Mouse (Mus musculus) megakaryocyte, adult 5-6 weeks (primary cell): ENCODE measurements around the gene Theg. TPM values are rescaled to one million over a fixed set of nuclear protein-coding genes. Genes with fewer than 3 reads are reported as not detected.

Source experiments
- ATAC-seq: 2 replicates; pipeline ENCODE4 v1.8.0; 2016; ENCODE audit warnings: mild to moderate bottlenecking, inconsistent platforms; ENCODE audit not compliant: poor library complexity, severe bottlenecking
- total RNA-seq, 2 experiments: library from RNA; stranded (forward) in 1 of 2; stranded (reverse) in 1 of 2; fragments of 153-499, 151-499 nt in 1 of 2; fragments of 221-1000, 200-1000 nt in 1 of 2; gene quantifications; 2 replicates each; pipeline versions ENCODE4 v1.2.3 to v1.2.4; 2015 to 2017

Gene Theg
- total RNA-seq, 2 experiments from 2014 or later, result not detected

DNA sequence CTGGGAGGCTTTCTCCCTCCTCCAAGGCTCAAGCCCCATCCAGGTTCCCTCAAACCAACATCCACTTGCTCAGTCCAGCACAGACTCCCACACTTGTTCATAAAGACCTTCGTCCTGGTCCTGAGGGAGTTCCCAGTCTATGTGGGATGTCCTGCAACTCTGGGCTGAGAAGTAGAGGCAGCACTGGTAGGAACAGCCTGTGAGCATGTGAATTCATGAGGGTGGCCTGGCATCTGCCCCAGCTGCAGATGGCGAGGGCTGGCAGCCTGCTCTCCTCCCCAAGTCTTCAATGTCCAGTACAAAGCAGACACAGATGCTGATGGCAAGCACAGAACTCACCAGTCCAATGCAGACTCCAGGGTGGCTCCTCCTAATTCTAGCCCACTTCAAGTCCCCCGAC lies 48.8 kb downstream of the Theg start:
- ATAC-seq, result no peak

DNA sequence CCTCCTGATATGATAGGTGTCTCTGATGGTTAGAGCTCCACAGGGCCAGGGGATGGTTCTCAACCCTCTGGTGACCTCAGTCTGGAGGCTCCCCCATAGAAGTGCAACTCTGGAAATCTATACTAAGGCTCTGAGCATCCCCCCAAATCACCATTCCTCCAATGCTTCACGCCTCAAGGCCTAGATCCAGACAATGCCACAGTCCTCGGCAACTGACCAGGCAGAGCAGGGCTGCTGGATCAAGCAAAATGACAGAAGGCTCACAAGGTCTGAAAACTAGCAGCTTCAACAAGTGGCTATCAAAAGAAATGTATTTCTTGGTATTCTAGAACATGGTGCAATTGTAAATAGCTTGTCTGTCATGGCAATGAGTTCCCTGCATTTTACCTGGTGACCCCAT lies 49.4 kb downstream of the Theg start:
- ATAC-seq, result no peak

DNA sequence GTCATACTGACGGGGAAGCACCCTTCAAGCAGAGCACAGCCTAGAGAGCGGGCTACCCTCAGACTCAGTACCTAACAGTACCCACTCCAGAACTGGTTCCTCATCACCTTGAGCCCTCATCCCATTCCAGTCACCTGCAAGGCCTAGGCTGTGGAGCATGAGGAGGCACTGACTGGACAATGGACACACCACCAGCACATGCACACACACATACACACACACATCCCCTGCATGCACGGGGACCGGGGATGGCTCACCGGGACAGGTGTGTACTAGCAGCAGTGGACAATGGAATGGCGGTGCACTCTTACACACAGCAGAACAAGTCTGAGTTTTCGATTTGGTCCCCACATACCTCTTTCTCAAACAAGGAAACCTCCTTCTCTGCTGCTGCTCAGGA lies 49.9 kb downstream of the Theg start:
- no peak for ATAC-seq

DNA sequence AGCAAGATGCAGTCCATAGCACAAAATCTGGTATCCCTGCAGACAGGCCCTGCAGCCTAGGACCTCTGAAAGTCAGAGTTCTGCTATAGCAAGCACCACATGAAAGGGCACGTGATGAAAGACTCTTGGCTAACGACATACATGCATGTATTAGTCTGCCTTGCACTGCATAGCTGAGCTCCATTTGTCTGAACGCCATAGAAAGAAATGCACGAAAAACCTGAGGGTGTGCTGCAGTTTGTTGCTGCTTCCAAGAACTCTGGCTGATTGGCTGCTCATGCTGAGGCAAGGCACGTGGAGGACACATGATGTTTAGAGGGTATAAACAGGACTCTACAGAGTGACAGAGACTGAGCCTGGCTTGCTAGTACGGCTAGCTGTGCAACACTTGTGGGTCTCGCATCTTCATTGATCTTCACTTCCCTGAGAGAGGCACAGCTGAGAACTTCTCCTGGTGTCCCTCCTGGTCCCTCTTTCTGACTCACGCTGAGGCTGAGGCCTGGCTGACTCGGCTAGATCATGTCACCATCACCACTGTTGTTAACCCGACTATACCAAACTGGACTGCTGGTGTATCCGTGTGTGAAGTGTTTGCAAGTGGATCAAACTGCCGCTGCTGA lies 50.6 kb downstream of the Theg start:
- no peak for ATAC-seq

DNA sequence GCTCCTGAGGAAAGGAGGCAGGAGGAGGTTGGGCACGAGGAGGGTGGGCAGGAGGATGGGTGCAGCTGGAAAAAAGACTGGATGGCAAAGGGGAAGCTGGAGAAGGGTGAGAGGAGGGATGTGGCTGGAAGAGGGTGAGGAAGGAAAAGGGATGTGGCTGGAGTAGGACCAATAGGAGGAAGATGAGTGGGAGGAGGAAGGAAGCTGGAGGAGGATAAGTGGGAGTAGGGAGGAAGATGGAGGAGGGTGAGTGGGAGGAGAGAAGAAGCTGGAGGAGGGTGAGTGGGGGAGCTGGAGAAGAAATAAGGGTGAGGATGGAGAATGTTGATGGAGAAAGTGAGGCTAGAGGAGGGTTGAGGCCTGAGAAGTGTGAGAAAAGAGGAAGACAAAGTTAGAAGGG lies 51.7 kb downstream of the Theg start:
- no peak for ATAC-seq

DNA sequence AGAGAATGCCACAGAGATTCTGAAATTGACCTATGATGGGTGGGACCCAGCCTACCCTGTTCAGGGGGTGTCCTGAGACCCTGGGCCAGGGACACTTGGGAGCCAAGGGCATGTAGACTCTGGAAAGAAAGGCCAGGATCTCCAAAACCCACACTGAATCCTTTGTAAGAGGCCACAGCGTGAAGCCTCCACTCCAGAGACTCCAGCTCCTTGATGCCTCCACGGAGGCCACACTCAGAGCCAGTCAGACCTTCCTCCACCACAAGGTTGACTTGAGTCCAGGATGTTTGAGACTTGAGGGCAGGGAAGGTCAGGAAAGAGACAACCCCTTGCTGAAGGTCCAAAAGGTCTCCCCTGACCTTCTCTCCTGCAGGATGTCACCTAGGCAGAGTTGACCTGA lies 52.7 kb downstream of the Theg start:
- no peak for ATAC-seq

DNA sequence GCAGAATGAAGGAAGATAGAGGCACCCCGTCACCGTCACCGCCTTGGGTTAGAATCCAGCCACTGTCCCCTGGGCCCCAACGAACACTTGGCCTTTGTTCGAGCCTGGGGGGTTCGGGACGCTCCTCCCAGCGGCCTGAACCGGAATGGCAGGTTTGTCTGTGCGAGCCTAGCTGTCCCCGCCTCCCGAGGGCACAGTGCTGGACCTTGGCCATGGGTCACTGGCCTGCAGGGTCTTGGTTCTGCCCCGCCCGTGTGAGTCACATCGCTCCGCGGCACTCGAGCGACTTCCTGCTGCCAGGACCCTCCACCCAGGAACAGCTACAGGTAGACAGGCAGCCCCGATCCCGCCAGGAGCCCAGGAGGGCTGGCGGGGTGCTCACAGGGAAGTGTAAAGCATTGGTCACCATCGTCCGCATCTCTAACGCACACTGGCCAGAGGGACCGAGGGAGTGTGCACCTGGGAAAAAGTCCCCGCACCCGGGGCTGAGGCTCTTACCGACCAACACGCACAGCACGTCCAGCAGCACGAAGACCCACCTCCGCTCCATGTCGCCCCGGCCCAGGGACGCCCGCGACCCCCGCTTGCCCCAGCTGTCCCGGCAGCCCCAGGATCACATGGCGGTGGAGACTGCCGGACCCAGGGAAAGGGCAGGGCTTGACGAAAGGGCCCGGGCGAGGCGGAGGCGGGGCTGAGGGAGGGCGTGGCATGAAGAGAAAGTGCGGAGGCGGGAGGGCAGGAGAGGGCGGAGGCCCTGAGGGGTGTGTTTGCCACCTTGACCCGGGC lies 53.8 kb downstream of the Theg start, which contains the start of gene Plpp2:
TSS of gene Plpp2 (minus strand) at position 671 of the 786 bp plus-strand sequence.
- peak; percentile 85 for ATAC-seq

DNA sequence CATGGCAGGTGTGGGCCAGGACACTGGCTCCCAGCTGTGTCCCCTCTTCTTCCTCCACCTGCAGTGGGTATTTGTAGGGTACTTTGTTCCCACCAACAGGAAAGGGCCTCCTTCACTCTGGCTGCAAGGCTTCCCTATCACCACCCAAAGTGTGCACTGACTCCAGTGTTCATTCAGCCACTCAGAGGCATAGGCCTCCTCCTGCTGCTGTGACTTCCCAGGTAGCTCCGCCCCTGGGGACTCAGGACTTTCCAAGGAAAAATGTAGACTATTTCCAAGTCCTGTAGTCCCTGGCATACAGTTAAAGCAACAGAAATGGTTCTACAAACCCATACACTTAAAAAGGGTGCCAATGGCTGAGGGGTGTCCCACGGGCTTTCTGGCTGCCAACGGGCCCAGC lies 54.5 kb downstream of the Theg start:
- no peak for ATAC-seq

DNA sequence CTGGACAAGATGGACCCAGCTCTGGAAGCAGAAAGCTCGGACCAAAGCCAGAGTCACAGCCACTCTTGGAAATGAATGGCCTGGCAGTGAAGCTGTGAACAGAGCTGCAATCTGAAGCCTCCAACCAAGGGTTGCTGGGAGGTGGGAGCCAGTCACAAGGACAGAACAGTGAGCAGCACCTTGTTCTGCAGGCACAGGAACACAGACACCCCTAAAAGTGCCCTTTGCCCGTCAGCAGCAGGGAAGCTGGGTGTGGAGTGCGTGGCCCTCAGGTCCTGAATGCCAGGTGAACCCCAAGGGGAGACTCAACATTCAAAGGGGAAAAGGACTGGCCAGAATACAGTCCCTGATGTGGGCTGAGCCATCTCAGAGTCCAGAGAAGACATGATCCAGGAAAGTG lies 55.5 kb downstream of the Theg start:
- ATAC-seq, result no peak

DNA sequence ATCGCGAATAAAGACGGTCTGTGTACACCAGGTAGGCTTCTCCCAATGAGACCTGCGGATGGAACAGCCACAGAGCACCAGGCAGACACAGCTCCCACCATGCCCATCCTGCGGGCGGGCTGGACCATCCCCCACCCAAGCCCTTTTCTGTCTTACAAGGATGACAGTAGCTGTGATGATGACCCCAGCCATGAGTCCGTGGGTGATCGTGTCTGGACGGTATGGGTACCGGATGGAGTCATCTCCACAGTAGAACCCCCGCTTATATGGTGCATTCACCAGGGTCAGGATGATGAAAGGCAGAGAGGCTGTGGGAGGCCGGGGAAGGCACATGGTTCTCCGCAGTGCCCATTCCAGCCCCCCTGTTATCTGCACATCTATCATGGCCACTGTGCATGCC lies 56.4 kb downstream of the Theg start:
- no peak for ATAC-seq

DNA sequence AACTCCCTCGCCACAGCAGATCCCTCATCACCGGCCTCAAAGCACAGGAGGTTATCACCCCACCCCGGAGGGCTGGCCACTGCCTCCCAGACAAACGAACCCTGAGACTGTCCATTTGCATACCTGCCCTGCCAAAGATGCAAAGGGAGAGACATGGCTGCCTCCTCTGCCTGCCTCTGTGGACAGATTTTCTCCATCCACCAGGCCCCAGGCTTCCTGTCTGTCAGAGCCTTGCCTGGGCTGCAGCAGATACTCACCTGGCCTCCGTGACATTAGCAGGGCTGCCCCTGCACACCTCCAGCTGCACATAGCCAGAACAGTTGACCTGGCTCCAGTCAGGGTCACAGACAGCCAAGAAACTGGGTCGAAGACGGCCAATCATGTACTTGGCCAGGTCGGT lies 56.9 kb downstream of the Theg start:
- no peak for ATAC-seq

DNA sequence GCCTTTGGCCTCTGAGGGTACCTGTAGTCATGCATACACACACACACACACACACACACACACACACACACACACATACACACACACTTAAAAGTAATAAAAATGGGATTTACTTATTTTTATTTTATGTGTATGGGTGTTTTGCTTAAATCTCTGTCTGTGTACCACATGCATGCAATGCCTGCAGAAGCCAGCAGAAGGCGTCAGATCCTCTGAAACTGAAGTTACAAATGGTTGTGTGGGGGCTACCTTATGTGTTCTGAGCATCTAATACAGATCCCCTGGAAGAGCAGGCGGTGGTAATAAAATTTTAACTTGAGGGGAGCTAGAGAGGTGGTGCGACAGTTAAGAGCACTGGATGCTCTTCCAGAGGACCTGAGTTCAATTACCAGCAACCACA lies 59.0 kb downstream of the Theg start:
- ATAC-seq, result no peak

DNA sequence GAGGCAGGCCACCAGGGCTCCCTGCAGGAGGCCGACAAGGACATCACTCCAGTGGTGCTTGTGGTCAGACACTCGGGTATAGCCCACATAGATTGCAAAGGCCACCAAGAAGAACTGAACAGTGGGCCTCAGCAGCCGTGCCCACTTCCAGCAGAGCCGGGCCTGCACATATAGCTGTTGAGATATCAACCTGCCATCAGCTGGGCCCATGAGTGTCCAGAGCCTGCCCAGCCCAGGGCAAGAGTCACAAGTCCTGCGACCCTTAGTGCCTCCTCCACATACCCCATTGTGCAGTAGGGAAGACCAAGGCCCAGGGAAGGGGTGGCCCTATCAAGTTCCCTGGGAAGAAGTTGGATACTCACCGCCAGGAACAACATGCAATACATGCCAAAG lies 59.7 kb downstream of the Theg start:
- no peak for ATAC-seq

DNA sequence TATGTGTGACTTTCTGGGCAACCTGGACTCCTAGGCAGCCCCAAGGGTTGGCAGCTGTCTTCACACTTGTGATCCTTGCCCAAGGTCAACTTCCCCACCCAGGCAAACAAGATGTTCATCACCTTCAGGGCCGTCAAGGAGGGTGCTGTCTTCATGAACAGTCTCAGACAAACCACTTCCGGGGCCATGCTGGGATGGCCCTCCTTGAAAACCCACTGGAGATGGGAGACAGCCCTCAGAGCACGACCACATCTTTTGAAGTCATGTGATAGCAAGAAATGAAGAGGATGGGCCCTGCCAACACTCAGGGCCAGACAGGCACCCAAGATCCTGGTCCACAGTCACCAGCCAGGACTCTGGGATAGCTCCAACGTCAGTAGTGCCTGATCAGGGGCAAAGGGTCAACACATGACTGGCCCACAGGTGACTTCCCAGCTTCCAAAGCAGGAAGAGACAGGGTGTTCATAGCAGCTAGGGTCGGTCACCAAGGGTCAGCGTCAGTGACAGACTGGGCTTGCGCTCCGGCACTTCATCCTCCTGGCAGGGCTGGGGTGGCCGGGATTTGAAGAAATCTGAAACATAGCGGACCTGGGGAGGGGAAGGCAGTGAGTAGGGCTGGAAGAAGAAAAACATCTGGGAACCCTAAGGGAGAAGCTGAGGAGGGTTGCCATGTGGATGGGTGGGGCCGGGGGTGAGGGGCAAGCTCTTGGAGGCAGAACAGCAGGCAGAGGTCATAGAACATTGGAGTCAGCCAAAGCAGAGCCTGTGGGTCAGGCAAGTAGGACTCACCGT lies 60.3 kb downstream of the Theg start:
- no peak for ATAC-seq

Other genes with a start within 250 kb of the Theg start
- not detected in 2 replicates for gene Vmn2r82, start 230.8 kb downstream of the Theg start, total RNA-seq (2015)
- not detected in 2 replicates for gene Vmn2r82, start 230.8 kb downstream of the Theg start, total RNA-seq (2017)
- gene Vmn2r83, start 118.6 kb downstream of the Theg start, total RNA-seq (2015), result not detected in 2 replicates
- not detected in 2 replicates for gene Vmn2r83, start 118.6 kb downstream of the Theg start, total RNA-seq (2017)
- gene Plpp2, start 53.5 kb downstream of the Theg start, total RNA-seq (2015), result 13.5 and 14.7 TPM in 2 replicates
- gene Plpp2, start 53.5 kb downstream of the Theg start, total RNA-seq (2017), result 3.9 and 5.1 TPM in 2 replicates
- 5.8 and 7.3 TPM in 2 replicates for gene Mier2, start 32.1 kb downstream of the Theg start, total RNA-seq (2015)
- gene Mier2, start 32.1 kb downstream of the Theg start, total RNA-seq (2017), result 9.4 and 19.5 TPM in 2 replicates
- gene C2cd4c, start 26.7 kb upstream of the Theg start, total RNA-seq (2015), result not detected in 2 replicates
- gene C2cd4c, start 26.7 kb upstream of the Theg start, total RNA-seq (2017), result not detected in 2 replicates
- gene Shc2, start 50.6 kb upstream of the Theg start, total RNA-seq (2015), result not detected in 2 replicates
- gene Shc2, start 50.6 kb upstream of the Theg start, total RNA-seq (2017), result not detected in 2 replicates
- gene Odf3l2, start 58.4 kb upstream of the Theg start, total RNA-seq (2015), result not detected in 2 replicates
- not detected in 2 replicates for gene Odf3l2, start 58.4 kb upstream of the Theg start, total RNA-seq (2017)
- gene Madcam1, start 77.2 kb upstream of the Theg start, total RNA-seq (2015), result not detected in 2 replicates
- gene Madcam1, start 77.2 kb upstream of the Theg start, total RNA-seq (2017), result not detected in 2 replicates
- gene Tpgs1, start 82.0 kb upstream of the Theg start, total RNA-seq (2015), result 17.5 and 21.0 TPM in 2 replicates
- 8.8 and 21.1 TPM in 2 replicates for gene Tpgs1, start 82.0 kb upstream of the Theg start, total RNA-seq (2017)
- 52.6 and 53.3 TPM in 2 replicates for gene Cdc34, start 94.9 kb upstream of the Theg start, total RNA-seq (2015)
- 70.2 and 100 TPM in 2 replicates for gene Cdc34, start 94.9 kb upstream of the Theg start, total RNA-seq (2017)
- 2.0 and 2.4 TPM in 2 replicates for gene Gzmm, start 101.7 kb upstream of the Theg start, total RNA-seq (2015)
- gene Gzmm, start 101.7 kb upstream of the Theg start, total RNA-seq (2017), result 0.20 and 0.92 TPM in 2 replicates
- gene Bsg, start 117.2 kb upstream of the Theg start, total RNA-seq (2015), result 289 and 306 TPM in 2 replicates
- 194 and 196 TPM in 2 replicates for gene Bsg, start 117.2 kb upstream of the Theg start, total RNA-seq (2017)
- gene Hcn2, start 129.3 kb upstream of the Theg start, total RNA-seq (2015), result 0.04 TPM in 1 of 2 replicates, not detected in the other
- not detected in 2 replicates for gene Hcn2, start 129.3 kb upstream of the Theg start, total RNA-seq (2017)
- gene Polrmt, start 159.2 kb upstream of the Theg start, total RNA-seq (2015), result 20.9 and 27.8 TPM in 2 replicates
- 9.7 and 12.6 TPM in 2 replicates for gene Polrmt, start 159.2 kb upstream of the Theg start, total RNA-seq (2017)
- gene Fgf22, start 167.7 kb upstream of the Theg start, total RNA-seq (2015), result not detected in 2 replicates
- not detected in 2 replicates for gene Fgf22, start 167.7 kb upstream of the Theg start, total RNA-seq (2017)
- gene Rnf126, start 179.6 kb upstream of the Theg start, total RNA-seq (2015), result 30.4 and 34.0 TPM in 2 replicates
- gene Rnf126, start 179.6 kb upstream of the Theg start, total RNA-seq (2017), result 12.5 and 13.0 TPM in 2 replicates
- 3.9 and 5.3 TPM in 2 replicates for gene Fstl3, start 189.9 kb upstream of the Theg start, total RNA-seq (2015)
- gene Fstl3, start 189.9 kb upstream of the Theg start, total RNA-seq (2017), result 1.7 and 2.7 TPM in 2 replicates
- gene Prss57, start 203.6 kb upstream of the Theg start, total RNA-seq (2015), result 2.7 and 5.6 TPM in 2 replicates
- gene Prss57, start 203.6 kb upstream of the Theg start, total RNA-seq (2017), result 1.2 and 1.8 TPM in 2 replicates
- gene Palm, start 206.2 kb upstream of the Theg start, total RNA-seq (2015), result 39.3 and 42.2 TPM in 2 replicates
- gene Palm, start 206.2 kb upstream of the Theg start, total RNA-seq (2017), result 30.2 and 35.5 TPM in 2 replicates
- not detected in 2 replicates for gene Misp, start 233.7 kb upstream of the Theg start, total RNA-seq (2015)
- gene Misp, start 233.7 kb upstream of the Theg start, total RNA-seq (2017), result not detected in 2 replicates